Mouse (Mus musculus) right cerebral cortex, postnatal 36 days (tissue): Measurements from ENCODE around the gene Igsf11.
A peak's percentile ranks its signal among the peaks of the same experiment; 100 is the strongest.

Experiments
- DNase-seq, 2 experiments: peaks; one replicate each; pipeline ENCODE4 v3.0.0; 2022; ENCODE audit warnings: low spot score in 2 of 2, mixed read lengths in 1 of 2

Gene Igsf11

DNA sequence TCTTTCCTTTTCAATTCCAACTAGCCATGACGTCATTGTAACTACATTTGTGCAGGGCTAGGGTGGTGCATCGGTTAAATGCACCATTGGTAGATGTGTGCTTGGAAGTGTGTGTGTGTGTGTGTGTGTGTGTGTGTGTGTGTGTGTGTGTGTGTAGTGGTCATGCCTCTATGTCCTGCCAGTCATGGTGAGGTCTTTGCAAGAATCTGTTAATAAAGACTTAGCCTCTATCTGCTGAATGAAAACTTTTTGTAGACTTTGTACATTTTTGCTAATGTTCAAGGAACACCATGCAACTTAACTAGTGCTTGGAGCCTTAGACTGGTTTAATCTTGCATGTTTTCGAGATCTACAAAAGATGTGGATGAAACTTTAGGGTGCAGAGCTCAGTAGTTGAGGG, 48.3 kb downstream of the Igsf11 start:
- no peak for DNase-seq

DNA sequence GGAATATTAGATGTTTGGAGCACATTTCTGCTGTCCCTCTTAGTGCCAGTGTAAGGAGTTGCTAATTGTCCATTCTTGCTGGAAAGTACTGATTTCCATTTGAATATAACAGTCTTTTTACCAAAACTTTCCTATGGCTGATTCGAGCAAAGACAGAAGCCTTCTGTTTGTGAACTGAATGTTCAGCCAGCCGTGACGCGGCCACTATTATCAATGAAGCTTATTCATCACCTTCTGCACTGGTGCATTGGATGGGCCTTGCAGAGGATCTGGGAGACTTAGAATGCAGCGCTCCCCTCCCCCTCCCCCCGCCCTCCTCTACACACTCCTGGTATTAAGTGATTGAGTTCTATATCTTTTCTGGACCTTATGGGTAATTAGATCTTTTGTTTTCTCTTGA, 48.8 kb downstream of the Igsf11 start:
- peak; percentile 62 to 77 for DNase-seq

GRCm38 (mm10) chr16:38943706-38944550, 51.5 kb downstream of the Igsf11 start:
- DNase-seq: no peak

DNA sequence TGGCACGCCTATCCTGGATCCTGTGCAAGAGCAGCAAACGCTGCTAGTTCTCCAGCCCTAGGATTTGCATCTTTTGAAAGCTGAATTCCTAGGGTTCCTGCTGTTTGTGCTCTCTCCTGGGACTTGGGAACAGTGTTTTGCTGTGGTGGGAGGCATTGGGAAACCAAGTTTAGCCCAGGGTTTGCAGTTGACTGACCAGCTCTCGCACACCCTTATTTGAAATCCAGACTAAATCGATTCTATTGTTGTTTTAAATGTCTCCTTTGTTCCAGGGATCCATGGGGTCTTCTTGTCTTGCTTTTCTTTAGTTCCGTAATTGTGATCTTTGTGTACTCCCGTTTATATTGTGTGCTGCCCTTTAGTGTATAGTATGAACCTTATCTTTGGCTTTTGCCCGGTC, 52.6 kb downstream of the Igsf11 start:
- no peak for DNase-seq

- no peak for DNase-seq
These were observed 53.1 kb downstream of the Igsf11 start for GRCm38 (mm10) chr16:38945581-38945981.

GRCm38 (mm10) chr16:38946453-38946852, 54.0 kb downstream of the Igsf11 start:
- DNase-seq: peak; percentile 44 to 74

DNA sequence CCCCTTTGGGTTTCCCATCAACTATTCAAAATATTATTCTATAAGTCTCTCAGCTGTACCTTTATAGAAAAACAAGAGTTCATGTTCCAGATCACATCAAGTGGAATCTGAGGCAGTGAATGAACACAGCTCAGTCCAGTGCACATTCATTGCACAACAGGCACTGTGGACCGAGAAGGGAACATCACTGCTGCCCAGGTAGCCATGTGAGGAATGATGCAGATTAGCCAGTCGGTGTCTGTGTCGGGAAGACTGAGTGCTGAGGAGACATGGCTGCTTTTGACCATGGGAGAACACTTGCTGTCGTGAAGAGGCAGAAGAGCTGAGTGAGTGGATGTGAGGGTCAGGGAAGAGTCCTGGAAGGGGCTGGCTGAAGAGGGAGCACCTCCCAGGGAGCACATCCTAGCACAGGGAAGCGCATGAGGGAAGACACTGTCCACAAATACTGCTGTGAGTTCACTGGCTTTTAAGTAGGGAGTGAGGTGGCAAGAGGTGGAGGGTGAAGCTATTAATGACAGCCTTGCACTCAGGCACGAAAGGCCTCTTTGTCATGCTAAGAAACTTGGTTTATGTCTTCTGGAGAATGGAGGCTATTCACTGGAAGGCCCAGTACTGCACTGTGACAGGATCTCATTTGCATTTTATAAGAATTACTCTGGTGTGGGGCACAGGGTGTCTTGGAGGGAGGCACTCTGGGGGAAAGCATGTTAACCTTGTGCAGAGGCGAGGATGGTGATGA, 54.8 kb downstream of the Igsf11 start:
- no peak for DNase-seq

GRCm38 (mm10) chr16:38948441-38948840, 56.0 kb downstream of the Igsf11 start:
- no peak for DNase-seq

DNA sequence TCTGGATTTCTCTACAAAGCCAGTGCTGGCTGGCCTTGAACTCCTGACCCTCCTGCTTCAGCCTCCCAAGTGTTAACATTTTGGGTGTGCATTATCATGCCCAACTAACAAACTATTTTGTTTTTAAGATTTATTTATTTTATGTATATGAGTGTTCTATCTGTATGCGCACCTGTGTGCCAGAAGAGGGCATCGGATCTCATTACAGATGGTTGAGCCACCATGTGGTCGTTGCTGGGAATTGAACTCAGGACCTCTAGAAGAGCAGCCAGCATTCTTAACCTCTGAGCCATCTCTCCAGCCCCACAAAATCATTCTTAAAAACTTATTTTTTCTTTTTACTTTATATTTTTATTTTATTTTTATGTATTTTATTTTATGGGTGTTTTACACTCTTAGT, 60.4 kb downstream of the Igsf11 start:
- no peak for DNase-seq

DNA sequence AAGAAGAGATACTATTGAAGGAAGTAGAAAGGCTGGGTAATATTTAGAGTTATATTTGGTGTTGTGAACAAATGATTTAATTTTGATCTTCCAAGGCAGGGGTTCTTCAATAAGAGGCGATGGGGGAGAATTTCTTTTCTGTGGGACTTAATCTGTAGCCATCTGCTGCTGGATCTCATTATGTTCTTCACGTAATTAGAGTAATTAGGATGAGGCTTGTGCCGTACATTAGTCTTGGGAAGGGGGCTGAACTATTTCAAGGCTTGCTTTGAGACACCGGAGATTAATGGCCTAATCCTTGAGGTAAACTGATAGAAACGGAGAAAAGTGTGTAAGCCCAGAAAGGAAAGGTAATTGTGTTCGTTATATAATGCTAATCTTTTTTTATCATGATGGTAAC, 61.4 kb downstream of the Igsf11 start:
- no peak for DNase-seq

GRCm38 (mm10) chr16:38954501-38955288, 62.2 kb downstream of the Igsf11 start:
- no peak for DNase-seq

GRCm38 (mm10) chr16:38955296-38955695, 62.8 kb downstream of the Igsf11 start:
- DNase-seq: no peak

DNA sequence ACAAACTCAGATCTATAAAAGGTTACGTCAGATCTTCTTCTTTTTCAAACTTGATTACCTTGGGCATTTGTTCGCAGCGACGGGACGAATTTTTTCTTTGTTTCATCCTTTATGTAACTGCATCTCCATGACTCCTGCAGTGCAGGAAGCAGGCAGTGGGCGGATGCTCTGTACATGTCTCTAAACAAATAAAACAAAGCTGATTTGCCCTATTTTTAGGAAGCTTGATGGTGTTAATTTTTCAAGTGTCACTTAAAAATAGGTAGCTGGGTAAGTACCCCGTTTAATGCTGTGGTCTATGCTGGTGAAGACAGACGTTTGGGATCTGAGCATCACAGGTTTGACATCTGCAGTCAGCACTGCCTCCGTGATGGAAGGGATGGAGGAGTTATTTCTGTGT, 66.3 kb downstream of the Igsf11 start:
- peak in 1 of 2 experiments; percentile 50 for DNase-seq

- DNase-seq: peak in 1 of 2 experiments; percentile 57
These were observed 68.1 kb downstream of the Igsf11 start for GRCm38 (mm10) chr16:38960550-38960949.

- no peak for DNase-seq
These were observed 69.4 kb downstream of the Igsf11 start for GRCm38 (mm10) chr16:38961865-38962264.

DNA sequence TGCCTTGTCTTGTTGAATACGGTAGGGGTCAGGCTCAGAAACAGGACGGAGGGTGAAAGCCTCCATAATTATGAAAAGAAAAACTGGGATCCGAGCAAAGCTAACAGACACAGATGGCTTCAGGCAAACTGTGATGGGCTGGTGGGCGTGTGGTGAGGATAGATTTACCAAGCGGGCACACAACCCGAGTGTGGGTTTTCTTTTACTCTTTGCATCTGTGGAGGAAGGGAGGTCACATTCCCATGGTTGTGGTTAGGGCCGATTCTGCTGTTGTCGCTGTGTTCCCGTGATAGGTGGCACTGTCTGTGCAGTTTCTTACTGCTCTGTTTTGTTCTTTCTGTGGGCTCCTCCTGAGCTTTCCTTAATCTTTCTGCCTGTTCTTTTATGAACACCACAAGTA, 70.2 kb downstream of the Igsf11 start:
- DNase-seq: peak; percentile 41 to 65

GRCm38 (mm10) chr16:38967026-38967425, 74.6 kb downstream of the Igsf11 start:
- no peak for DNase-seq

DNA sequence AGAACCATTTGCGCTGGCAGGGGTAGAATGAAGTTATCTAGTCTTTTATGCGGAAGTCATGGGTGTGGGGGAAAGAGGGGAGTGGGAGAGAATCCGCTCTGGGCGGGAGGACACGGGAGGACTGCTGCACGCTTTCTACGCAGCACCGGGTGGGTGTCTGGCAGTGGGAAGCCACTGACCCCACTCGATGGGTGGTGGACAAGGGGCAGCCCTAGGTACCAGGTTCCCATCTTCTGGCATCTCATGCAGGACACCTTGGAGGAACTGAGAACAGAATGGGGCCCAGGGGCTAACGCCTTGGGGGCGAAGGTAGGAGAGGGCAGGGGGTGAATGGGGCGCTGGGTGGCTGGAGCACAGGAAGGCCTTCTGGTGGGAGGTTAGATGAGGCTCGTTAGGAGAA, 83.7 kb downstream of the Igsf11 start:
- DNase-seq: no peak

GRCm38 (mm10) chr16:38978546-38978945, 86.1 kb downstream of the Igsf11 start:
- DNase-seq: no peak

- no peak for DNase-seq
These were observed 88.1 kb downstream of the Igsf11 start for GRCm38 (mm10) chr16:38980546-38980945.

GRCm38 (mm10) chr16:38982051-38982450, 89.6 kb downstream of the Igsf11 start:
- no peak for DNase-seq
